Mouse (Mus musculus): ENCODE results near the gene Bod1l.

Bod1l gene

GRCm38 (mm10) chr5:41794434-41794833 lies 49.7 kb downstream of the Bod1l start:
- DNase-seq = no peak

- DNase-seq = no peak
Observed at GRCm38 (mm10) chr5:41790517-41790916, 53.6 kb downstream of the Bod1l start.

- no peak for DNase-seq
Observed at GRCm38 (mm10) chr5:41788877-41789276, 55.2 kb downstream of the Bod1l start.

GRCm38 (mm10) chr5:41781890-41782289 lies 62.2 kb downstream of the Bod1l start:
- DNase-seq = no peak

GRCm38 (mm10) chr5:41780026-41780425 lies 64.1 kb downstream of the Bod1l start:
- DNase-seq = peak; percentile 50 to 66

GRCm38 (mm10) chr5:41775728-41776127 lies 68.4 kb downstream of the Bod1l start:
- DNase-seq = no peak

GRCm38 (mm10) chr5:41775273-41775672 lies 68.8 kb downstream of the Bod1l start:
- no peak for DNase-seq

GRCm38 (mm10) chr5:41768382-41769040 lies 75.6 kb downstream of the Bod1l start:
- DNase-seq = peak; percentile 92 to 96

GRCm38 (mm10) chr5:41767296-41768200 lies 76.6 kb downstream of the Bod1l start:
- DNase-seq = peak; percentile 25 to 44

GRCm38 (mm10) chr5:41766406-41767010 lies 77.6 kb downstream of the Bod1l start:
- peak in 1 of 2 experiments; percentile 24 for DNase-seq

GRCm38 (mm10) chr5:41765626-41766405 lies 78.3 kb downstream of the Bod1l start:
- DNase-seq = peak in 1 of 2 experiments; percentile 44

- peak in 1 of 2 experiments; percentile 18 for DNase-seq
Observed at GRCm38 (mm10) chr5:41763731-41764721, 80.1 kb downstream of the Bod1l start, which contains the start of gene Nkx3-2. Gene Nkx3-2 (minus strand): TSS chr5:41764501.

- DNase-seq = peak in 1 of 2 experiments; percentile 13
Observed at GRCm38 (mm10) chr5:41762947-41763730, 81.0 kb downstream of the Bod1l start.

- DNase-seq = no peak
Observed at GRCm38 (mm10) chr5:41762141-41762946, 81.8 kb downstream of the Bod1l start.

GRCm38 (mm10) chr5:41761509-41762140 lies 82.5 kb downstream of the Bod1l start:
- peak in 1 of 2 experiments; percentile 22 for DNase-seq

GRCm38 (mm10) chr5:41760831-41761508 lies 83.1 kb downstream of the Bod1l start:
- peak in 1 of 2 experiments; percentile 9 for DNase-seq

GRCm38 (mm10) chr5:41760071-41760470 lies 84.0 kb downstream of the Bod1l start:
- DNase-seq = no peak

Measured in cerebellum, postnatal 25 days (tissue).